9 mouse cellular contexts compared by ENCODE assay signal in the genomic region with DNA sequence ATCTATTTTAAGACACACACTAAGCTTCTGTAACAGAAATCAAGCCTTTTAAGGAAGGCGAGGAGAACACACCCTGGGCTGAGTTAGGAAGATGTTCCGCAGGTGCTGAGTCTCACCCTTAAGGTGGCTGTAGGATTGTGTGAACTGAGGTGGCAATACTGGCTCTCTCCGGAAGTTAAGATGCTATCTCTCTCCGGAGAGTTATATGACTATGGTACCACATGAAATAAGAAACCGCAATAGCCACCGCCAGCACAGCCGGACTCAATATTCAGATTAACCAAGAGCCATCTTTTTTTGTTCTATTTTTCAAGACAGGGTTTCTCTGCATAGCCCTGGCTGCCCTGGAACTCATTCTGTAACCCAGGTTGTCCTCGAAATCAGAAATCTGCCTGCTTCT. TPM values are rescaled to one million over a fixed set of nuclear protein-coding genes. Genes with fewer than 3 reads are reported as not detected.
A peak's percentile ranks its signal among the peaks of the same experiment; 100 is the strongest.
DNase-seq lines count a peak whose midpoint lies in the region; ATAC-seq and TF ChIP-seq lines count a peak whose summit lies in the region.
"Had no signal": no experiment of that assay in that cellular context is flagged by ENCODE, and none has a peak within 500 bp of the region (broad histone marks: within the 10 kb centered on the region; RNA-seq: fewer than 3 reads in every experiment).

No protein-coding gene starts in this region.

- H3K4me2 ChIP-seq in embryonic facial prominence, embryonic 13.5 days = peak overlapping the region; percentile 80
- peak overlapping the region; percentile 64 for H3K4me2 ChIP-seq in midbrain, postnatal 0 days (ENCODE audit: low read depth, low read length, poor library complexity, severe bottlenecking)

- H3K36me3 ChIP-seq in embryonic facial prominence, embryonic 13.5 days = no peaks in the 10 kb centered on the region
- H3K36me3 ChIP-seq in midbrain, postnatal 0 days (ENCODE audit: insufficient read depth, low read length) = no peaks in the 10 kb centered on the region

- H3K9ac ChIP-seq in embryonic facial prominence, embryonic 13.5 days = no peak overlapping the region
- peak overlapping the region; percentile 83; the same call in 1 of the 2 replicates for H3K9ac ChIP-seq in midbrain, postnatal 0 days (replicated peaks; ENCODE audit: low read length, poor library complexity, severe bottlenecking)

- 88% methylated on average over 8 of the region's 8 CpGs for whole genome bisulfite sequencing in embryonic facial prominence, embryonic 13.5 days
- WGBS in midbrain, postnatal 0 days = 92% methylated on average over 8 of the region's 8 CpGs

- H3K27me3 ChIP-seq in embryonic facial prominence, embryonic 13.5 days = no peaks in the 10 kb centered on the region
- no peaks in the 10 kb centered on the region for H3K27me3 ChIP-seq in midbrain, postnatal 0 days (ENCODE audit: insufficient read depth, low read length)

- H3K27ac ChIP-seq in left cerebral cortex, adult 2 months = no peak overlapping the region; the same call in 1 of the 2 replicates
- H3K27ac ChIP-seq in embryonic facial prominence, embryonic 13.5 days = no peak overlapping the region
- 0 out of 2 replicates have a peak overlapping the region, but pooled peaks have one; percentile 92 for H3K27ac ChIP-seq in midbrain, postnatal 0 days (ENCODE audit: low read depth, low read length)

- peak overlapping the region; percentile 86; the same call in 1 of the 2 replicates for H3K4me3 ChIP-seq in left cerebral cortex, adult 2 months
- peak overlapping the region; percentile 90; the same call in 1 of the 2 replicates for H3K4me3 ChIP-seq in embryonic facial prominence, embryonic 13.5 days
- peak overlapping the region; percentile 89; the same call in 1 of the 2 replicates for H3K4me3 ChIP-seq in midbrain, postnatal 0 days (ENCODE audit: low read depth, low read length)

- TF ChIP-seq CTCF in left cerebral cortex, adult 2 months (IDR thresholded peaks at IDR 0.05) = no peak
- TF ChIP-seq CTCF in midbrain, postnatal 0 days (IDR thresholded peaks at IDR 0.05) = no peak

- DNase-seq in left cerebral cortex, adult 2 months (ENCODE audit: extremely low spot score in 1 of 2, low spot score in 2 of 2) = no peak
- DNase-seq in left cerebral cortex, postnatal 14 days (ENCODE audit: low spot score in 2 of 2) = no peak
- DNase-seq in midbrain, postnatal 0 days (ENCODE audit: low spot score) = no peak
- no peak for DNase-seq in gastrocnemius, postnatal 10 days
- DNase-seq in retina, embryonic 14.5 days (ENCODE audit: low spot score) = no peak
- DNase-seq: cerebellum, adult 18-20 months had no signal

- peaks cover 29% of the 10 kb centered on the region for H3K4me1 ChIP-seq in embryonic facial prominence, embryonic 13.5 days
- H3K4me1 ChIP-seq in midbrain, postnatal 0 days (ENCODE audit: insufficient read depth, low read length) = peaks cover 8% of the 10 kb centered on the region; the same call in 1 of the 2 replicates

- ATAC-seq in embryonic facial prominence, embryonic 13.5 days (ENCODE audit: insufficient number of reproducible peaks, insufficient read depth, low FRiP score, low TSS enrichment, low read depth) = no peak
- ATAC-seq in inflammation-experienced regulatory T-cells, adult 6 months = peak; percentile 4
- no peak for ATAC-seq in midbrain, postnatal 0 days (ENCODE audit: low FRiP score)
- no peak for ATAC-seq in megakaryocyte-erythroid progenitor cell, adult 5-6 weeks (replicated peaks; ENCODE audit: low FRiP score, low TSS enrichment, poor library complexity, severe bottlenecking)

- intact Hi-C loops in left cerebral cortex, adult 2 months (cut with DNase I) = no loop called here
- intact Hi-C loops in left cerebral cortex, postnatal 14 days (cut with DNase I) = no loop called here

- H3K9me3 ChIP-seq in embryonic facial prominence, embryonic 13.5 days = no peaks in the 10 kb centered on the region
- no peaks in the 10 kb centered on the region for H3K9me3 ChIP-seq in midbrain, postnatal 0 days (ENCODE audit: low read length)

RNA-seq across cellular contexts. Expression of a gene that starts 1.5 kb away (rescaled TPM):
- total RNA-seq in left cerebral cortex, adult 2 months (2021) = 100 to 1,000 TPM; 442 to 463 TPM
- total RNA-seq in left cerebral cortex, postnatal 14 days (2021) = 100 to 1,000 TPM; 351 to 380 TPM
- polyA plus RNA-seq in embryonic facial prominence, embryonic 13.5 days (2015; fragmentation: Nextera tagmentation; extraction: Ambion mirVana) = 16.9 and 19.0 TPM in 2 replicates
- polyA plus RNA-seq in inflammation-experienced regulatory T-cells, adult 6 months (2017; shearing (Covaris generic)) = 10 to 100 TPM; 23.9 to 27.8 (median 24.9) TPM
- 74.4 and 79.2 TPM in 2 replicates for total RNA-seq in midbrain, postnatal 0 days (2014; rRNA removed)
- polyA plus RNA-seq in midbrain, postnatal 0 days (2015; fragmentation: Nextera tagmentation; extraction: Ambion mirVana) = 29.1 and 41.8 TPM in 2 replicates
- total RNA-seq in gastrocnemius, postnatal 10 days (2021) = 10 to 100 TPM; 35.7 to 45.3 TPM
- total RNA-seq in megakaryocyte-erythroid progenitor cell, adult 5-6 weeks (2014; fragmentation: Nextera tagmentation) = 23.7 and 33.3 TPM in 2 replicates
- total RNA-seq in megakaryocyte-erythroid progenitor cell, adult 5-6 weeks (2017) = 7.0 and 7.9 TPM in 2 replicates

RNA-seq across cellular contexts. Expression of a gene that starts 54.4 kb away (rescaled TPM):
- total RNA-seq in left cerebral cortex, adult 2 months (2021) = 1 to 10 TPM; 6.5 to 7.7 TPM
- 1 to 10 TPM; 4.2 to 4.9 TPM for total RNA-seq in left cerebral cortex, postnatal 14 days (2021)
- 32.5 and 34.7 TPM in 2 replicates for polyA plus RNA-seq in embryonic facial prominence, embryonic 13.5 days (2015; fragmentation: Nextera tagmentation; extraction: Ambion mirVana)
- polyA plus RNA-seq in inflammation-experienced regulatory T-cells, adult 6 months (2017; shearing (Covaris generic)) = 10 to 100 TPM; 15.8 to 42.3 (median 20.4) TPM
- total RNA-seq in midbrain, postnatal 0 days (2014; rRNA removed) = 3.6 and 3.9 TPM in 2 replicates
- polyA plus RNA-seq in midbrain, postnatal 0 days (2015; fragmentation: Nextera tagmentation; extraction: Ambion mirVana) = 5.0 and 5.7 TPM in 2 replicates
- 10 to 100 TPM; 26.8 to 31.3 TPM for total RNA-seq in gastrocnemius, postnatal 10 days (2021)
- 8.7 and 10.9 TPM in 2 replicates for total RNA-seq in megakaryocyte-erythroid progenitor cell, adult 5-6 weeks (2014; fragmentation: Nextera tagmentation)
- total RNA-seq in megakaryocyte-erythroid progenitor cell, adult 5-6 weeks (2017) = 15.2 and 19.4 TPM in 2 replicates
